Mouse (Mus musculus) lung, postnatal 0 days (tissue): ENCODE measurements around the gene Cdc42ep5. TPM values are rescaled to one million over a fixed set of nuclear protein-coding genes. Genes with fewer than 3 reads are reported as not detected.

Experiments used
- ATAC-seq: fragments of 200-750 bp; cut with Nextera tagmentation; 2 replicates; pipeline ENCODE4 v1.8.0; 2017; ENCODE audit warnings: moderate library complexity
- DNase-seq: peaks from one replicate; pipeline ENCODE4 v3.0.0-alpha.2; 2016; ENCODE audit warnings: low spot score
- H3K27ac ChIP-seq: fragments of 300-500 bp; sonication (generic); 2 replicates; pipeline ENCODE4 v1.5.1; 2014; ENCODE audit warnings: antibody characterized with exemption, mild to moderate bottlenecking, low read length, mixed read lengths
- H3K27me3 ChIP-seq: fragments of 300-500 bp; sonication (generic); replicated peaks from 2 replicates; pipeline ENCODE4 v1.6.1; 2014; ENCODE audit warnings: low read length, mixed read lengths; ENCODE audit not compliant: insufficient read depth
- H3K36me3 ChIP-seq: fragments of 300-500 bp; sonication (generic); 2 replicates; pipeline ENCODE4 v1.6.1; 2014; ENCODE audit warnings: low read length, mixed read lengths; ENCODE audit not compliant: insufficient read depth
- H3K4me1 ChIP-seq: fragments of 300-500 bp; sonication (generic); 2 replicates; pipeline ENCODE4 v1.6.1; 2014; ENCODE audit warnings: antibody characterized with exemption, low read depth, low read length, mixed read lengths; ENCODE audit not compliant: insufficient read depth
- H3K4me2 ChIP-seq: fragments of 300-500 bp; sonication (generic); replicated peaks from 2 replicates; pipeline ENCODE4 v1.6.1; 2014; ENCODE audit warnings: low read depth, mild to moderate bottlenecking, low read length, moderate library complexity, mixed read lengths
- H3K4me3 ChIP-seq: fragments of 300-500 bp; sonication (generic); 2 replicates; pipeline ENCODE4 v1.5.1; 2014; ENCODE audit warnings: low read depth, low read length
- H3K9ac ChIP-seq: fragments of 300-500 bp; sonication (generic); replicated peaks from 2 replicates; pipeline ENCODE4 v1.6.1; 2014; ENCODE audit warnings: low read depth, mild to moderate bottlenecking
- H3K9me3 ChIP-seq: fragments of 300-500 bp; sonication (generic); 2 replicates; pipeline ENCODE4 v1.6.1; 2016; ENCODE audit warnings: low read length, mixed read lengths
- CTCF ChIP-seq: IDR thresholded peaks from 2 replicates; pipeline ENCODE4 v1.5.1; 2016; ENCODE audit warnings: antibody characterized with exemption, mild to moderate bottlenecking
- EP300 ChIP-seq: IDR thresholded peaks from 2 replicates; pipeline ENCODE4 v1.6.1; 2016; ENCODE audit warnings: antibody characterized with exemption, mild to moderate bottlenecking, control low read depth
- whole genome bisulfite sequencing: fragments of 180-500 bp; shearing (Covaris S2); extraction: QIAGEN DNeasy Blood & Tissue Kit; methylation state at CpG from one replicate; pipeline ENCODE4 v1.1.7; 2014; 5-methylcytosine and 5-hydroxymethylcytosine counted together
- polyA plus RNA-seq: library from polyadenylated mRNA; unstranded; fragments of >200 nt; fragmentation: Nextera tagmentation; extraction: Ambion mirVana; gene quantifications from 2 replicates; pipeline ENCODE4 v1.2.1, GENCODE M21; 2015

Cdc42ep5 gene
- polyA plus RNA-seq, 1 experiment from 2014 or later = 46.7 TPM

DNA sequence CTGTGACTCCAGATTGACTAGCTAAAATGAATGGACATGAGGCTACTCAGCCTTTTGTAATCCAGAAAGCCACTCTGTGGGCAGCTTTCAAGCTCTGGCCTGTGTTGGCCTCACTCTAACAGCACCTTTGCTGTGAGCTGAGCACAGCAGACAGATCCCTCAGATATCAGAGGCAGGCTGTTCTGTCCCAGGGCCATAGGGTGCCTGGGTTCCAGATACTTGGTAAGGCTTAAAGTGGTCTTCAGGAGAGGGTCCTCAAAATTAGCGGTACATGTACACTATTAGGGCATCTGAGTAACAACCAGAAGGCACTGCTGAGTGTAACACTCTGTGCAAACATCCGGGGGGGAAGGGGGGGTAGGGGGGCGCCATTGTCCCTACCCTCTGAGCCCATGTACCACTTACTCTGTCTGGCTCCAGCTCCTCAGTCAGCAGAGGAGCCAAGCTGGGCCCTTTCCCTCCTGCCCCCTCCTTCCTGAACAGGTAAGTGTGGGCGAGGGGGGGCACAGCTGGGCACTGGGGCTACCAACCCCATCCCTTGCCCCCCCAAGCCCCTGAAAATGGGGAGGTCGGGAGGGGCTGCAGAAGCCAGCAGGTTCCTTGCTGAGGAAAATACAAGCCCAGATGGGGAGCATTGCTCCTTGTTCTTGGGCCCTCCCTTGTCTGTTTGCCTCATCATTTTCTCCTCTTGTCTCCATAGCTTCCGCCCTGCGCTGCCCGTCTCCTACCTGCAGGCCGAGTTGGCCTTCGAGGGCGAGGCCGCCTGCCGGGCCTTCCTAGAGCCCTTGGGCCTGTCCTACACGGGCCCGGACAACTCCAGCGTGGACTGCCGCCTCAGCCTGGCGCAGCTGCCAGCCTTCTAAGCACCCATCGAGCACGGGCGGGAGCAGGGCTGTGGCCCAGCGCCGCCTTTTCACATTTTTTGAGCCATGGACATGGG, 18.1 kb downstream of the Cdc42ep5 start:
- 89% methylated on average over 23 of the region's 23 CpGs for WGBS
- TF ChIP-seq EP300 (no peak), CTCF (no peak)
- Histone ChIP-seq H3K9me3 (no peaks in the 10 kb centered on the region), H3K9ac (no peak overlapping the region), H3K36me3 (peaks cover 59% of the 10 kb centered on the region), H3K4me1 (peaks cover 6% of the 10 kb centered on the region; the same call in 1 of the 2 replicates), H3K4me2 (no peak overlapping the region), H3K27me3 (no peaks in the 10 kb centered on the region), H3K4me3 (no peak overlapping the region), H3K27ac (no peak overlapping the region)
- ATAC-seq = no peak
- no peak for DNase-seq

GRCm38 (mm10) chr7:4145552-4146190, 19.0 kb downstream of the Cdc42ep5 start:
- Histone ChIP-seq H3K9ac (no peak overlapping the region), H3K36me3 (peaks cover 67% of the 10 kb centered on the region), H3K27ac (no peak overlapping the region), H3K4me1 (peaks cover 6% of the 10 kb centered on the region; the same call in 1 of the 2 replicates), H3K9me3 (no peaks in the 10 kb centered on the region), H3K4me3 (no peak overlapping the region), H3K27me3 (no peaks in the 10 kb centered on the region), H3K4me2 (no peak overlapping the region)
- no peak for ATAC-seq
- peak; percentile 56 for DNase-seq
- TF ChIP-seq EP300 (no peak), CTCF (peak; percentile 87)
- whole genome bisulfite sequencing = 52% methylated on average over 6 of the region's 6 CpGs

GRCm38 (mm10) chr7:4144766-4145551, 19.7 kb downstream of the Cdc42ep5 start:
- ATAC-seq (no peak), DNase-seq (no peak)
- Histone ChIP-seq H3K4me2 (no peak overlapping the region), H3K9me3 (no peaks in the 10 kb centered on the region), H3K9ac (no peak overlapping the region), H3K27ac (no peak overlapping the region), H3K36me3 (peaks cover 72% of the 10 kb centered on the region), H3K4me1 (peaks cover 6% of the 10 kb centered on the region; the same call in 1 of the 2 replicates), H3K4me3 (no peak overlapping the region), H3K27me3 (no peaks in the 10 kb centered on the region)
- 94% methylated on average over 20 of the region's 20 CpGs for WGBS
- TF ChIP-seq EP300 (no peak), CTCF (no peak)

DNA sequence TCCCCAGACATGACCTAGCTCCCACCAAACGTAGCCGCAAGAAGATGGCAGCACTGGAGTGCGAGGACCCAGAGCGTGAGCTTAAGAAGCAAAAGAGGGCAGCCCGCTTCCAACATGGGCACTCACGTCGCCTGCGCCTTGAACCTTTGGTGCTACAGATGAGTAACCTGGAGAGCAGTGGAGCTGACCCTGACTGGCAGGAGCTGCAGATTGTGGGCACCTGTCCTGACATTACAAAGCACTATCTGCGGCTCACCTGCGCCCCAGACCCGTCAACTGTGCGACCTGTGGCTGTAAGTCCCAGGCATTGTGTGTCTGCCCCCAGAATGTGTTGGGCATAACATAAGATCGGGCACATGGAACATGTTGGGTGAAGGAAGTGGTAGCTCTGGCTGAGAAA, 20.6 kb downstream of the Cdc42ep5 start:
- no peak overlapping the region for H3K27ac ChIP-seq
- ATAC-seq = no peak
- TF ChIP-seq EP300 (no peak), CTCF (no peak)
- no peaks in the 10 kb centered on the region for H3K27me3 ChIP-seq
- H3K36me3 ChIP-seq = peaks cover 81% of the 10 kb centered on the region
- no peaks in the 10 kb centered on the region for H3K9me3 ChIP-seq
- no peak overlapping the region for H3K4me3 ChIP-seq
- H3K9ac ChIP-seq = no peak overlapping the region
- 95% methylated on average over 13 of the region's 13 CpGs for WGBS
- DNase-seq = no peak
- no peak overlapping the region for H3K4me2 ChIP-seq
- peaks cover 6% of the 10 kb centered on the region; the same call in 1 of the 2 replicates for H3K4me1 ChIP-seq

GRCm38 (mm10) chr7:4143506-4143905, 21.2 kb downstream of the Cdc42ep5 start:
- ATAC-seq = no peak

More at GRCm38 (mm10) chr7:4143506-4143905, 21.2 kb downstream of the Cdc42ep5 start:
- peaks cover 5% of the 10 kb centered on the region; the same call in 1 of the 2 replicates for H3K4me1 ChIP-seq
- no peaks in the 10 kb centered on the region for H3K9me3 ChIP-seq
- no peaks in the 10 kb centered on the region for H3K27me3 ChIP-seq
- peaks cover 86% of the 10 kb centered on the region for H3K36me3 ChIP-seq
- DNase-seq = no peak
- no peak overlapping the region for H3K9ac ChIP-seq
- 92% methylated on average over 19 of the region's 19 CpGs for WGBS
- H3K4me3 ChIP-seq = no peak overlapping the region
- H3K27ac ChIP-seq = no peak overlapping the region
- no peak overlapping the region for H3K4me2 ChIP-seq
- no peak for TF ChIP-seq CTCF
- no peak for TF ChIP-seq EP300
